Mouse (Mus musculus): ENCODE data around the gene Pcca. TPM values are rescaled to one million over a fixed set of nuclear protein-coding genes. Genes with fewer than 3 reads are reported as not detected.

The Pcca gene
- polyA plus RNA-seq, 1 experiment from 2014 or later, result 27.6 TPM

- Histone ChIP-seq H3K4me1 (peaks cover 10% of the 10 kb centered on the region; the same call in 1 of the 2 replicates), H3K27ac (no peak overlapping the region), H3K36me3 (no peaks in the 10 kb centered on the region), H3K27me3 (ENCODE audit: insufficient read depth, poor library complexity, severe bottlenecking) (no peaks in the 10 kb centered on the region), H3K9me3 (no peaks in the 10 kb centered on the region), H3K4me3 (no peak overlapping the region)
- DNase-seq (ENCODE audit: low spot score), result peak; percentile 69
Measured at GRCm38 (mm10) chr14:122900679-122901078, 366.6 kb downstream of the Pcca start.

DNA sequence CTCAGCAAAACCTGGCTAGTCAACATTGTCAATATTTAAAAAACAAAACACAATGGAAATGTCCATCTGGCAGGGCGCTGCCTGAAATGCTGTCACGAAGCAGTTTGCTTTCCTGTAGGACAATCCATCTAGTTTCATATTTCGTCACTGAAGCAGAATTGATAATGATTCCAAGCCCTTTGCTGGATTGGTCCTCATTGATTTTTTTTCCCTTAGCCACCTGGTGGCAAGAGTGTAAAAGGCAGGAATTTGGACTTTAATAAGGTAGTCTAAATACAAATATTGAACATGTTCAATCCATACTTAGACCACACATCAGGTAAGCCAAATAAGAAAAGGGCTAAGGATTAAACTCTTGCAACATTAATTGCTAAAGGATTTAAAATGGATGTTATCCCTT is 367.1 kb downstream of the Pcca start:
- DNase-seq (ENCODE audit: low spot score), result no peak
- Histone ChIP-seq H3K36me3 (no peaks in the 10 kb centered on the region), H3K27ac (no peak overlapping the region), H3K27me3 (ENCODE audit: insufficient read depth, poor library complexity, severe bottlenecking) (no peaks in the 10 kb centered on the region), H3K4me3 (no peak overlapping the region), H3K9me3 (no peaks in the 10 kb centered on the region), H3K4me1 (peaks cover 10% of the 10 kb centered on the region; the same call in 1 of the 2 replicates)
- WGBS, result 78% methylated on average over 3 of the region's 3 CpGs

DNA sequence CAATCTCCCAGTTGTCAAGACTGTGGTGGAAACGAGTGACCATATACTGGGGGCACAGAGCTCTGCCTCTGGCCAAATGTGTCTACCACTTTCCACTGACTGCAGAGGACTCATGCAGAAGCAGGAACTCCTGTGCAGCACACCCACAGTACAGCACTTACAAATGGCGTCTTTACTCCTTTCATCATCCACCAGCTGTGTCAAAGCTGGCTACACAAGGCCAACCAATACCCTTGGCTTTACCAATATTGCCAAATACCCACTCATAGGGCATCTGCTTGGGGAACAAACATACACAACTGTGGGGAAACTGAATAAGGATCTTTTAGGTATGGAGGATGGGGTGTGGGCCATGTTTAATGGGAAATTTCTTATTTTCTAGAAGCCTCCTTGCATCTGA is 367.6 kb downstream of the Pcca start:
- DNase-seq (ENCODE audit: low spot score), result no peak
- WGBS, result 74% methylated on average over 2 of the region's 2 CpGs

GRCm38 (mm10) chr14:122902136-122902535 is 368.0 kb downstream of the Pcca start:
- Histone ChIP-seq H3K4me3 (no peak overlapping the region), H3K4me1 (peaks cover 10% of the 10 kb centered on the region; the same call in 1 of the 2 replicates), H3K9me3 (0 out of 2 replicates have a peak, but pooled peaks cover 2% of the 10 kb centered on the region), H3K27me3 (ENCODE audit: insufficient read depth, poor library complexity, severe bottlenecking) (no peaks in the 10 kb centered on the region), H3K27ac (no peak overlapping the region), H3K36me3 (0 out of 2 replicates have a peak, but pooled peaks cover 2% of the 10 kb centered on the region)
- no peak for DNase-seq (ENCODE audit: low spot score)
- WGBS, result 63% methylated on average over 2 of the region's 2 CpGs

More for the DNA sequence above, 367.6 kb downstream of the Pcca start:
- Histone ChIP-seq H3K9me3 (no peaks in the 10 kb centered on the region), H3K36me3 (no peaks in the 10 kb centered on the region), H3K4me1 (peaks cover 10% of the 10 kb centered on the region; the same call in 1 of the 2 replicates), H3K27ac (no peak overlapping the region), H3K27me3 (ENCODE audit: insufficient read depth, poor library complexity, severe bottlenecking) (no peaks in the 10 kb centered on the region), H3K4me3 (no peak overlapping the region)

GRCm38 (mm10) chr14:122902884-122903283 is 368.8 kb downstream of the Pcca start:
- Histone ChIP-seq H3K4me1 (peaks cover 10% of the 10 kb centered on the region; the same call in 1 of the 2 replicates), H3K36me3 (0 out of 2 replicates have a peak, but pooled peaks cover 3% of the 10 kb centered on the region), H3K27me3 (ENCODE audit: insufficient read depth, poor library complexity, severe bottlenecking) (no peaks in the 10 kb centered on the region), H3K27ac (no peak overlapping the region), H3K4me3 (no peak overlapping the region), H3K9me3 (0 out of 2 replicates have a peak, but pooled peaks cover 3% of the 10 kb centered on the region)
- WGBS, result 60% methylated on average over 4 of the region's 4 CpGs
- no peak for DNase-seq (ENCODE audit: low spot score)

DNA sequence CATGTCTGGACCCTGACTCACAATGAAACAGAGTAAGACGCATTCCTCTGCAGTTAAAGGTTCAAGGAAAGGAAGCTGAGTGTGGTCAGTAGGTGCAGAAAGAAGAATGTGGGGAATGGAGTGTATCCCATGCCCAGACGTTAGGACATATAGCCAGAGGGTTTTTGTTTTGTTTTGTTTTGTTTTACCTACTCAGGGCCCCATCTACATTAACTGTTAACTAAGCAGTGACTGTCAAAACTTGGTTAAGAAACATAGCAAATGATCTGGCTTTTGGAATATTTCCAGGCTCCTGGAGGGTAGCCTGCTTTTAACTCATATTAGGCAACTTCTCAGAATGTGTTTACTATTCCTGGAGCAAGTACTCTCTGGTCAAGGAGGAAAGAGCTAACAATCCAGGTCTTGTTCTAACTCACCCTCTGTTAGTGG is 369.8 kb downstream of the Pcca start:
- 0 out of 2 replicates have a peak, but pooled peaks cover 11% of the 10 kb centered on the region for H3K36me3 ChIP-seq
- 66% methylated on average over 2 of the region's 2 CpGs for WGBS
- H3K27me3 ChIP-seq (ENCODE audit: insufficient read depth, poor library complexity, severe bottlenecking), result no peaks in the 10 kb centered on the region
- H3K4me1 ChIP-seq, result peaks cover 10% of the 10 kb centered on the region; the same call in 1 of the 2 replicates
- no peak overlapping the region for H3K4me3 ChIP-seq
- no peak for DNase-seq (ENCODE audit: low spot score)
- 0 out of 2 replicates have a peak, but pooled peaks cover 3% of the 10 kb centered on the region for H3K9me3 ChIP-seq
- no peak overlapping the region for H3K27ac ChIP-seq

GRCm38 (mm10) chr14:122905007-122905406 is 370.9 kb downstream of the Pcca start:
- H3K4me1 ChIP-seq, result peaks cover 10% of the 10 kb centered on the region; the same call in 1 of the 2 replicates
- DNase-seq (ENCODE audit: low spot score), result no peak
- H3K27ac ChIP-seq, result no peak overlapping the region
- no peaks in the 10 kb centered on the region for H3K27me3 ChIP-seq (ENCODE audit: insufficient read depth, poor library complexity, severe bottlenecking)
- H3K9me3 ChIP-seq, result 0 out of 2 replicates have a peak, but pooled peaks cover 3% of the 10 kb centered on the region
- H3K4me3 ChIP-seq, result no peak overlapping the region
- WGBS, result 100% methylated on average over 1 of the region's 1 CpGs
- 0 out of 2 replicates have a peak, but pooled peaks cover 11% of the 10 kb centered on the region for H3K36me3 ChIP-seq

- Histone ChIP-seq H3K9me3 (0 out of 2 replicates have a peak, but pooled peaks cover 3% of the 10 kb centered on the region), H3K27ac (no peak overlapping the region), H3K27me3 (ENCODE audit: insufficient read depth, poor library complexity, severe bottlenecking) (no peaks in the 10 kb centered on the region), H3K36me3 (0 out of 2 replicates have a peak, but pooled peaks cover 11% of the 10 kb centered on the region), H3K4me3 (no peak overlapping the region), H3K4me1 (0 out of 2 replicates have a peak, but pooled peaks cover 2% of the 10 kb centered on the region)
- 93% methylated on average over 4 of the region's 4 CpGs for WGBS
- DNase-seq (ENCODE audit: low spot score), result no peak
Measured at GRCm38 (mm10) chr14:122908075-122908474, 374.0 kb downstream of the Pcca start.

DNA sequence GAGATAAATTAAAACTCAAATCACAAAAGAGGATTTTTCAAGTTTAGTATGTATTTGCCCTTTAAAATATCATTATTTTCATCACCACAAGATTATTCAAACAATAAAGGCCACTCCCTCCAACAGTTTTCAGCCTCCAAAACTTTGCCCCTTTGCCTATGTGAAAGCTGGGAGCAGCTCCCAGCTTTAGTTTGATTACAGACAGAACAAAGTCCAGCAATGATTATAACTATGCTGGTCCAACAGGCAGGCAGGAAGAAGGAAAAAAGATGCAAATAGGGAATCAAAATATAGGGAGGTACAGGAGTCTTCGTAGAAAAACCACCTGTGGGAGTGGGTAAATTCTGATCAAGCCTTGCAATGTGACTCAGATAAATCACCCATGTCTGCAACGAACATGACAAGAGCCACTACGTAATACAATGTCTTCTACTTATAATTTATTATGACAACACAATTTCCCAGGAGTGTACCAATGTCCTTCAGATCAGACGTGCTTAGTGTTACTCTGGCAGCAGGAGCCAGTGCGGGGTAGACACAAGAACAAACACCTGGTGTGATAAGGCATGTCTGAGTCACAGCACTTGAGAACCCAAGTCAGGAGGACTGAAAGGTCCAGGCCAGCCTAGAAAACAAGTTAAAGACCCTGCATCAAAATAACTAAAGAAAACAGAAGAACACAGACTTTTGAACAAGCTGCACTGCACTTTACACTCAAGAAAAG is 375.4 kb downstream of the Pcca start:
- H3K27me3 ChIP-seq (ENCODE audit: insufficient read depth, poor library complexity, severe bottlenecking), result no peaks in the 10 kb centered on the region
- WGBS, result 75% methylated on average over 5 of the region's 5 CpGs
- H3K4me3 ChIP-seq, result no peak overlapping the region
- H3K4me1 ChIP-seq, result 0 out of 2 replicates have a peak, but pooled peaks cover 5% of the 10 kb centered on the region
- 0 out of 2 replicates have a peak, but pooled peaks cover 3% of the 10 kb centered on the region for H3K9me3 ChIP-seq
- H3K36me3 ChIP-seq, result 0 out of 2 replicates have a peak, but pooled peaks cover 11% of the 10 kb centered on the region
- DNase-seq (ENCODE audit: low spot score), result no peak
- H3K27ac ChIP-seq, result no peak overlapping the region

DNA sequence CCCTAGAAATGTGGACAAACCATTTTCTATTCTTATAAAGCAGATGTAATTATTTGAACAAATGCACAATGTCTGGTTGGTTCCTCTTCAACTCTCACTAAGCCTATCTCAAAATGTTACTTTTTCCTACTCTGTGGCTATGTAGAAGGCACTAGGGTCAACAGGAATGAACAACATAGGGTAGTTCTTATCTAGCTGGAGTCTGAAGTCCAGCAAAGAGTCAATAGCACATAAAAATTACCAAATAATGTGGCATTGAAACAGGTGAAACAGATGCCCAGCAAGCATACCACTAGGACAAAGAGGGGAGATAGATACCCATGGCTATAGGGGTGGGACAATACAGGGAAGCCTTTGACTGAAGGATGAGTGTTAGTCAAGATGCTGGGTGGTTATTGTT is 377.1 kb downstream of the Pcca start:
- no peak for DNase-seq (ENCODE audit: low spot score)
- Histone ChIP-seq H3K4me3 (no peak overlapping the region), H3K36me3 (0 out of 2 replicates have a peak, but pooled peaks cover 11% of the 10 kb centered on the region), H3K27ac (no peak overlapping the region), H3K9me3 (0 out of 2 replicates have a peak, but pooled peaks cover 3% of the 10 kb centered on the region), H3K27me3 (ENCODE audit: insufficient read depth, poor library complexity, severe bottlenecking) (no peaks in the 10 kb centered on the region), H3K4me1 (0 out of 2 replicates have a peak, but pooled peaks cover 5% of the 10 kb centered on the region)

GRCm38 (mm10) chr14:122912137-122912536 is 378.0 kb downstream of the Pcca start:
- Histone ChIP-seq H3K4me3 (peak overlapping the region; percentile 84), H3K9me3 (0 out of 2 replicates have a peak, but pooled peaks cover under 1% of the 10 kb centered on the region)

GRCm38 (mm10) chr14:122912812-122913498 is 378.8 kb downstream of the Pcca start:
- H3K27ac ChIP-seq, result peak overlapping the region; percentile 92

More at GRCm38 (mm10) chr14:122912137-122912536, 378.0 kb downstream of the Pcca start:
- Histone ChIP-seq H3K4me1 (0 out of 2 replicates have a peak, but pooled peaks cover 5% of the 10 kb centered on the region), H3K27ac (peak overlapping the region; percentile 92), H3K27me3 (ENCODE audit: insufficient read depth, poor library complexity, severe bottlenecking) (no peaks in the 10 kb centered on the region), H3K36me3 (0 out of 2 replicates have a peak, but pooled peaks cover 10% of the 10 kb centered on the region)
- no peak for DNase-seq (ENCODE audit: low spot score)
- 50% methylated on average over 1 of the region's 1 CpGs for WGBS

More at GRCm38 (mm10) chr14:122912812-122913498, 378.8 kb downstream of the Pcca start:
- H3K36me3 ChIP-seq, result 0 out of 2 replicates have a peak, but pooled peaks cover 7% of the 10 kb centered on the region
- H3K4me3 ChIP-seq, result peak overlapping the region; percentile 84
- H3K9me3 ChIP-seq, result no peaks in the 10 kb centered on the region
- WGBS, result under 1% methylated on average over 58 of the region's 58 CpGs
- no peaks in the 10 kb centered on the region for H3K27me3 ChIP-seq (ENCODE audit: insufficient read depth, poor library complexity, severe bottlenecking)
- DNase-seq (ENCODE audit: low spot score), result peak; percentile 84
- 0 out of 2 replicates have a peak, but pooled peaks cover 5% of the 10 kb centered on the region for H3K4me1 ChIP-seq

All from heart, embryonic 10.5 days (tissue).